Mouse (Mus musculus): ENCODE measurements around the gene Itgb7.
A peak's percentile ranks its signal among the peaks of the same experiment; 100 is the strongest.

The Itgb7 gene

GRCm38 (mm10) chr15:102248812-102249191 lies 17.1 kb upstream of the Itgb7 start:
- DNase-seq (ENCODE audit: low read depth, low spot score): peak; percentile 43

- peak; percentile 71 for DNase-seq (ENCODE audit: low read depth, low spot score)
Observed at GRCm38 (mm10) chr15:102248131-102248811, 16.5 kb upstream of the Itgb7 start.

- no peak for DNase-seq (ENCODE audit: low read depth, low spot score)
Observed at GRCm38 (mm10) chr15:102247252-102248130, 15.7 kb upstream of the Itgb7 start.

DNA sequence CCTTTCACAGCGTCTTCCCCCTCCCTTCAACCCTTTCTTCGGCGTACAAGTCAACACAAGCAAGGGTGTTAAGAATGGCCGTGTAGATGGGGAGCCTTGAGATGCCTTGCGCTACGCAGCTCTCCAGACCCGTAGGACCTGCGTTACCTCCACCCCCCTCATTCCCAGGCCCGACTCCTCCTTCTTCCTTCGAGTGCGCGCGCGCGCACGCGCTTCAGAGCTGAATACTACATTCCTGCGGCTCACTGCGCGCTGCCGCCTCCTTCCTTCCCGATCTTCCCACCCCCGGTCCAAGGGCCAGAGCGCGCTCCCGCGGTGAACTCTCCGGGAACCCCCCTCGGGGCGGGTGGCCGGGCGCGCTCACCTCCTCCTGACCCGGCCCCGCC lies 15.1 kb upstream of the Itgb7 start:
- DNase-seq (ENCODE audit: low read depth, low spot score): peak; percentile 98

GRCm38 (mm10) chr15:102245891-102246741 lies 14.4 kb upstream of the Itgb7 start:
- DNase-seq (ENCODE audit: low read depth, low spot score): peak; percentile 95

GRCm38 (mm10) chr15:102245461-102245881 lies 13.7 kb upstream of the Itgb7 start:
- peak; percentile 56 for DNase-seq (ENCODE audit: low read depth, low spot score)

DNA sequence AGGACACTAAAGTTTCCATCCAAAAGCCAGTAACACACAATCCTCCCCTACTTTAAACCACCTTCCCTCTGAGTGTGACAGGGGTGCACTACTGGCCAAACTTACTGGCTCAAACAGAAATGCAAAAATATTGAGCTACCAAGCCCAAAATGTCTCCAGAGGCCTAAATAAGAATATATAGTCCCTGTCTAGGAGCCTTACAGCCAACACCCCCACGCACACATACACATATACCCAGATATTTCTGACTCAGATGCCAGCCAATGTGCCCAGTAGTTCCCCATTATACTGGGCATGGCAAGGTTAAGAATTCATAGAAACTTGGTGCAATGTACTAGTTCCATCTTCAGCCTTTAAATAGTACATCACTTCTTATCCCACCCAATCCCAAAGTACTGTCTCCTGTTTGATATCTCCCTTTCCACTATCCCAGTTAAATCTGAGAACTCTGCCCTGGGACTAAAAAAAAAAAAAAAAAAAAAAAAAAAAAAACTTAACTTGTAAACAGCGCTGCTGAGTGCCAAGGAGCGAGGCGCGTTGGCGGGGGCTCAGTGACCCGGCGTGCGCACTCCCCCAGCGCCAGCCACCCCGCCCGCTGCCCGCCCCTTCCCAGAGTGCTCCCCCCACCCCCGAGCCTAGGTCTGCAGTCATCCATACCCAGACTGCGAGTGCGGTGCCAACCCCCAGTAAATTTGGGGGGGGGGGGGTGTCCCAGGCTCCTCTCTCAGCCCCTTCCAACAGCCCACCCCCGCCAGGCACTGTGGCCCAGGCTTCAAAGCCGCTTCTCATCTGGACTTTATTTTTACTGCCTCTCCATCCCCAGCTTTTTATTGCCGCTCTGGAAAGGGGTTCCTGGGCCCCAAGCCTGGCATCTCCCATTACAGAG lies 12.8 kb upstream of the Itgb7 start:
- DNase-seq (ENCODE audit: low read depth, low spot score): peak; percentile 57

GRCm38 (mm10) chr15:102243229-102244190 lies 11.8 kb upstream of the Itgb7 start:
- DNase-seq (ENCODE audit: low read depth, low spot score): peak; percentile 76

DNA sequence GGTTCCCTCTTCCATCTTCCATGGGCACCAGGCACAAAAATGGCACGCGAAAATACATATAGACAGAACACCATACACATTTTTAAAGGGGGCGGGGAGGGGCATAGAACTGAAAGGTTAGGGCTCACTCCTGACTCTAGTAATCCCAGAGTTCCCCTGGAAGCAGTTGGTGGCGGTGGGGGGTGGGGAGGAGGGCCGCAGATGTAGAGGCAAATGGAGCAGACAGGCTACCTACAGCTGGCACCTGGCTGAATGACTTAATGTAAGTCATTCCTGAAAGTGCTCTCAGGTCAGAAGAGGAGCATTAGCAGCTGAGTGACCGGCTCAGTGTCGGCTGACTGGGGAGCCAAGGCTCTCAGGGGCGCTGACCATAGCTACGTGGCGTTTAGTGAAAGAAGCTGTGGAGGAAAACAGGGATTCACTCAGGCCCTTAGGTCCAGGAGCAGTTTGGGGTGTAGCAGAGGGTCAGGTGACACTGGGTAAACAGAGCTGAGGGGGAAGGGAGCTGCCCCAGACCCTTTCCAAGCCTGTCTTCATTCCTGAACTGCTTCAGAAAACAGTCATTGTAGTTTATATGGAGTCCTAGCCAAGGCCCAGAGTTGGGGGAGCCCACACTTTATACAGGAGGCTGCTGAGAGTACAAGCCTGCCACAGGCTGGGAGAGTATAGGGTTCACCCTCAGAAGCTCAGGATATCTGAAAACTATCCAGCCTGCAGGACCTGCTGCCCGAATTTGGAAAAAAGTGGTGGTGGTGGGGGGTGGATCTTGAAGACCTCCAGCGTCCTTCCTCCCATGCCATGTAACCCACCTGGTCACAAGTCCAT lies 10.9 kb upstream of the Itgb7 start:
- DNase-seq (ENCODE audit: low read depth, low spot score): no peak

- DNase-seq (ENCODE audit: low read depth, low spot score): no peak
Observed at GRCm38 (mm10) chr15:102240607-102241006, 8.9 kb upstream of the Itgb7 start.

GRCm38 (mm10) chr15:102239851-102240250 lies 8.1 kb upstream of the Itgb7 start:
- DNase-seq (ENCODE audit: low read depth, low spot score): no peak

GRCm38 (mm10) chr15:102239260-102239590 lies 7.5 kb upstream of the Itgb7 start:
- peak; percentile 82 for DNase-seq (ENCODE audit: low read depth, low spot score)

GRCm38 (mm10) chr15:102238543-102239259 lies 7.0 kb upstream of the Itgb7 start:
- no peak for DNase-seq (ENCODE audit: low read depth, low spot score)

DNA sequence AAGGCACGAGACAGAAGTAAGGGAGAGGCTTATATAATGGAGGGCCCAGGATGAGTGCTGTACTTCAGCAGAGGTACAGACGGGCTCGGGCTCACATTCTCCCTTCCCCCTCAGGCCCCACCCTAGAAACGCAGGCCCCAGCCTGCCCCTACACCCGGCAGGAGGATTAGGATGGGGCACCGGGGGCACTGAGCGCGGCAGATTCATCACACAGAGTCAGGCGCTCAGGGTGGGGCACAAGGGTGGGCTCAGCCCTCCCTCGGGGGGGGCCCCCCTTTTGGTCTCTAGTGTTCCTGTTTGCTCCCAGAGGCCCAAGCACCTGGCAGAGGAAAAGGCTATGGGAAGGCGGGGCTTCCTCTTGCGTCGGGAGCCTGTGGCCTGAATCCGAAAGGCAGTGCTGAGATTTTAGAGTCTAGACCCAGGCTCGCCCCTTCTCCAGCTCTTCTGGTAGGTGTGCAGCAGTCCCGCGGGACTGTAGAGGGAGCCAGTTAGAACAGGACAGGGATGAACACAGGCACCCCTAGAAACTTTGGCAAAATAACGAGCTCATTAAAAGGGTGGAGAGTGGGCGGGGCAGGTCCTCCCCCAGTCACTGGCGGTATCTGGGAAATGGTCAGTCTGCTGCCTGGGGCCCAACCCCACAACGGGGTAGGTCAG lies 3.8 kb upstream of the Itgb7 start:
- DNase-seq (ENCODE audit: low read depth, low spot score): no peak

GRCm38 (mm10) chr15:102233896-102234295 lies 2.2 kb upstream of the Itgb7 start:
- DNase-seq (ENCODE audit: low read depth, low spot score): peak; percentile 47

DNA sequence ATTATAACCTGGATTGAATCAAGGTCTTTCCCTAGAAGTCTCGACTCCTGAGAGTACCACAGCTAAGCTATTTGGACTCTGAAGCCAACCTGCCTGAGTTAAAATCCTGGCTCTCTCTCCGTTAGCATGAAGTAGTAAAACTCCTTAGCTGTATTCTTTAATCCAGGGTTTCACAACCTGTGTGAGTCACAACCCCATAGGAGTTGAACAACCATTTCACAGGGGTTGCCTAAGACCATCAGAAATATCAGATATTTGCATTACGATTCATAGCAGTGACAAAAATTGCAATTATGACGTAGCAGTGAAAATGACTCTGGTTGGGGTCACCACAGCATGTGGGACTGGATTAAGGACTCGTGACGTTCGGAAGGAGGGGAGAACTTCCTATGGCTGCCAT lies 1.0 kb upstream of the Itgb7 start:
- DNase-seq (ENCODE audit: low read depth, low spot score): peak; percentile 88

DNA sequence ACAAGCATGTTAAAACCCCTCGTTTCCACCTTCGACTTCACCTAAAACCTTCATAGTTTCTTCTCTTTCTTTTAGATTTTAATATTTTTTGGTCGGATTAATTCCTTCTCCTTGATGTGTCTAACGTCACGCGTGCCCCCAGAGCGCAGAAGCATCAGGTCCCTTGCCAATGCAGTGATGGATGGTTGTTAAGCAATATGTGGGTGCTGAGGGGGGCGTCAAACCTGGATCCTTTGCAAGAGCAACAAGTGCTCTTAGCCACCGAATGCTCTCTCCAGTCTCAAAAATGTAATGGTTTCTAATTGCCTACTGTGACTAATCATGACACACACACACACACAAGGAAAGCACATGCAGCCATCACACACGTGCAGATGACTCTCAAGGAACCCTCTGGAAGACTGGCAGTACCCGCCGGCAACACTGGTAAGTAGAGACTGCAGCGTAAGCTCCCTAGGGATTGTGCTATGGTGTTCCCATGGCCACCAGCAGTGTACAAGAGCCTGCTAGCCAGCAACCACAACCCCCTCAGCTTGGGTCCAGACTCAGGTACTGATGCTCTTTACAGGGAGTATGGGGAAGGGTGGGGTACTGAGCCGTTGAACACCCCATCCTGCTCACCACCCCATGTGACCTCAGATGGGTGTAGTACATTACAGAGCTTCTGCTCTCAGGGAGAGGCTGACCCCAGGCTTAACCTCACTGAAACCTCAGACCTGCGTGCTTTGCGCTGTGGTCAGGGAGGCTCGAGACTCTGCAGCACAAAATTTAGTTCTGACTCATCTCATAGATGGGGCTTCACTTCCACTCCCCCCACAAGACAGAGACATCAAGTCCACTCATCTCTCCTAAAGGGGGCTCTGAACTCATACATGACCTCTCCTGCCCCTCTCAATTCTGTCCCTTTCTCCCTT lies 1.1 kb downstream of the Itgb7 start:
- peak; percentile 90 for DNase-seq (ENCODE audit: low read depth, low spot score)

All from 3T3-L1 (cell line).